Mouse (Mus musculus) olfactory bulb, adult 2 months (tissue): ENCODE data around the gene Cyb5rl.

Experiments used
- CTCF ChIP-seq: fragments of 200-500 bp; IDR thresholded peaks from 2 replicates; pipeline ENCODE4 v1.5.1; 2012; ENCODE audit warnings: low read depth, mild to moderate bottlenecking, low read length, moderate library complexity; ENCODE audit not compliant: insufficient read depth
- POLR2A ChIP-seq: fragments of 200-500 bp; IDR thresholded peaks from 2 replicates; pipeline ENCODE4 v1.6.1; 2012; ENCODE audit warnings: mild to moderate bottlenecking, low read depth, low read length, moderate library complexity; ENCODE audit not compliant: insufficient read depth

DNA sequence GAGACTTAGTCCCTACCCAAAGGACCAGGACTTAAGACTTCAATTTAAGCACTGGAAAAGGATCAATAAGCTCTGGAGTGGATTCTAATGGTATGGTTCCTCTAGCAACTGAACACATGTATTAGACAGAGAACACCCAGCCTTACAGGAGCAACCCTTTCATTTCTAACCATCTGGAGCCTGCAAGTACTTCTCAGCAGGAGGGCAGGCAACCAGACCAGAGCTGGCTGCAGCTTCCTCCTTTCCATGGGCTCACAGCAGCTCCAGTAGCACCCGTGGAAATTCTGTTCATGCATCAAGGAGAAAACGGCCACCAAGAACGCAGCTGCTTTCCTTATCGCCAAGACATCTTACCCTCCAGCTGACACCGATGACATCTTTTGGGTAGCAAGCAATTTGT, 68.9 kb downstream of the Cyb5rl start:
- TF ChIP-seq POLR2A (no peak), CTCF (no peak)
